Mouse (Mus musculus) layer of hippocampus, postnatal 14 days (tissue): ENCODE data around the gene Fkbp10. TPM values are rescaled to one million over a fixed set of nuclear protein-coding genes. Genes with fewer than 3 reads are reported as not detected.

Source experiments
- DNase-seq, 2 experiments: peaks; one replicate each; pipeline ENCODE4 v3.0.0; 2021 to 2022; ENCODE audit warnings: low spot score in 2 of 2, mixed read lengths in 1 of 2
- long read RNA-seq, 2 experiments: library from polyadenylated mRNA; stranded (forward); transcript quantifications; one replicate each; pipeline ENCODE4 v2.0.0; 2021
- total RNA-seq, 2 experiments: library from RNA; stranded (reverse); gene quantifications; 2 replicates each; pipeline ENCODE4 v1.2.3; 2021

Gene Fkbp10
- 10 to 100 TPM; 11.9 TPM for total RNA-seq
- long read RNA-seq, experiment 1, transcript Fkbp10-201 (10 exons, 2,584 nt), result major isoform, 15 of 16 reads
- long read RNA-seq, experiment 1, partial matches to known transcripts, result 1 of 16 reads
- long read RNA-seq, experiment 1, other reads (novel, unspliced or antisense), result 0 of 16 reads
- long read RNA-seq, experiment 2, transcript Fkbp10-201 (10 exons, 2,584 nt), result major isoform, 11 of 11 reads
- long read RNA-seq, experiment 2, partial matches to known transcripts, result 0 of 11 reads
- long read RNA-seq, experiment 2, other reads (novel, unspliced or antisense), result 0 of 11 reads

DNA sequence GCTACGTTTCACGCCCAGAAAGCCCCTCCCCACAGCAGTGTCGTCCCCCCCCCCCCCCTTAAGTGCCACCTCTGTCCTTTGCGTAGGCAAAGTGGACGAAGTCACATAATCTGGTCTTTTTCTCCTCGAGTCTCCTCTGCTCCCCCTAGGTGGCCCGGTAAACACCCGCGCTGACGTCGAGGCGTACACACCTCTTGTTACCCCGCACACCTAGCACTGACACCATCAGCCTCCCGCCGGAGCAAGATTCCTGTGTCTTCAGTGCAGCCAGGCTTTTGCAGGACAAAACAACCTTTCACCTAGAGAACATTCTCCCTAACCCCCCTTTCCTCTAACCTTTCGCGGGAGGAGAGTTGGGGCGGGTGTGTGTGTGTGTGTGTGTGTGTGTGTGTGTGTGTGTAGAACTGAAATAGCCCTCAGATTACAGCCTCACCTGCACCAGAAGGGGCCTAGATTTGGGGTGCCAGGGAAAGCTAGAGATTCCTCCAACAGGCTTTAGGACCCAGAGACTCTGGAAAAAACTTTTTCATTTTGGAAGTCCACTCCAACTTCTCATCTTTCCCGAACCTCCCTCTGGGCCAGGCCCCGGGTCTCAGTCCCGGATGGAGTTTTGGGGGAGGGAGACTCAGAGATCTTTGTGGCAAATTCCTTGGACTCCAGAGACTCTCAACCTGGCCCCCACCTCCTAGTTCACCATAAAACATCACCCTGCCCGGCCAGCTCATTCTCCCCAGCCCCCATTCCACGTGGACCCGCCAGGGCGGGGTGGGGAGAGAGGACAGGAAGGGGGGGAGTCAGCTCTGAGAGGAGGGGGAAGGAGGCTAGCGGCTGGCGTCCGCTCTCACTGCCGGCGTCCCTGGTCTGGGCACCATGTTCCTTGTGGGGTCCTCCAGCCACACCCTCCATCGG is at the start of gene Fkbp10:
TSS of gene Fkbp10 (plus strand) at position 784 of the 909 bp plus-strand sequence.
- no peak for DNase-seq

DNA sequence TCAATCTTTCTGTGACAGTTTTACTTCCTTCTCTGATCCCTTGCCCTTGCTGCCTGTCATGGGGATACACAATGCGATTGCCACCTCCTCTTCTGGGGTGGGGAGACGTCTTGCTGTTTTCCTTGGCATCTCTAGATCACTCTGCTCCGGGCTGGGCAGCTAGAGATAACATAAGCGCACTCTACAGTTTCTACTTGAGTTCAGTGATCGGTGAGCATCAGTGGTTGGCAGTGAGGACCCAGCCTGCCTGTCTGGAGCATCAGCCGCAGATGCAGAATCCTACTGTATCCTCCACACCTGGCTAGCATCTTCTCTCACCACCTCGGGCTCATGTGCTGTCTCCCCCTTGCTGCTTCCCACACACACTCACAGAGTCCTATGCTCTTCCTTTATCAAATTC is 46.4 kb upstream of the Fkbp10 start:
- DNase-seq, result no peak

DNA sequence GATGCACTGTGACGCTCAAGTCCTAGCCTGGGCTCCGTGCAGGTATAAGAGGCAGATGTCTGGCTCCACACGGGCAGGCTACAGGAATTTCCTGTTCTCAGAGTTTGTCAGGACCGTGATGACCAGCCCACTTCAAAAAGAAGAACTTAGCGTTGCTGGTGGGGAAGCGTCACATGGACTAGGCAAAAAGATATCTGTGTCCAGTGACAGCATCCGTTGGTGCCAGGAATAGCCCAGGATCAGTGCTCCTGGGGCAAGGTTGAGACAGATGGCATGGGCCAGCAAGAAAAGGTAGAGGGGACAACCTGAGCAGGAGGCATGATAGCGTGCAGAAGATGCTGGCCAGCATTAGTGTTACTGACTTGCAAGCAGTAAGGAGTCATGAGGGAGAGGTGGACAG is 45.7 kb upstream of the Fkbp10 start:
- DNase-seq, result no peak

DNA sequence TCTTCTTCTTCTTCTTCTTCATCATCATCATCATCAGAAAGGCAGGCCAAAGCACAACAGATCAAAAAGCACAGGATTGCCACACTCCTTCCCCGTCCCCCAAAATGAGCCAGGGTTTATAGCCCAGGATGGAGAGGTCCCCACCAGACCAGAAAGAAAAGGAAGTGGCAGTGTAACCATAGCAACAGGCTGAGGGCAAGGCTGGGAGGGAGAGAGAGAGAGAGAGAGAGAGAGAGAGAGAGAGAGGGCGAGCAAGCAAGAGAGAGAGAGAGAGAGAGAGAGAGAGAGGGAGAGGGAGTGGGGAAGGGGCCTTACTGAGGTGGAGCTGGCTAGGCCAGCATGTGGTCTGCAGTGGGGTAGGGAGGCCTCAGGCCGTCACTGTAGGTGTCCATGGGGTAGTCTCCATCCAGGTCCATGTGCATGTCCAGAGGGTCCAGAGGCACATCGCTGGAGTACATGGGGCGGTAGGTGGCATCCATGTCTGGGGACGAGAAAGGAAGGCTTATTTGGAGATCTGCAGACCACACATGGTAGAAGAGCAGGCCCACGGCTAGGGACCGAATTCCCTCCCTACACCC is 43.4 kb upstream of the Fkbp10 start:
- DNase-seq, result no peak

DNA sequence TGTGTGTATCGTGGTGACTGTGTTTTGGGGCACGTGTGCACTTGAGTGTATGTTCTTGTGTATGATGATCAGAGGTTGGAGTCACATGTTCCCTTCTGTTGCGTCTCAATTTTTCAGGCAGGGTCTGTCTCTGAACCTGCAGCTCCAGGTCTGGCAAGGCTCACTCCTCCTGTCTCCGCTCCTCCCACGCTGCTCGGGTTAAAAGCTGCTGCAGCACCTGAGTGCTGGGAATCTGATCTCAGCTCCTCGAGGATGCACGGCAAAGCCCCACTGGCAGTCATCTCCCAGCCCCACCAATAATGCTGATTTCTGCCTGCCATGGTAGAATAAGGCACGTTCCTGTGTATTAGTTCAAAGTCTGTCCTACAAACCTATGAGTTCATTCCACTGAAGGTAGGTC is 40.4 kb upstream of the Fkbp10 start:
- DNase-seq, result no peak

DNA sequence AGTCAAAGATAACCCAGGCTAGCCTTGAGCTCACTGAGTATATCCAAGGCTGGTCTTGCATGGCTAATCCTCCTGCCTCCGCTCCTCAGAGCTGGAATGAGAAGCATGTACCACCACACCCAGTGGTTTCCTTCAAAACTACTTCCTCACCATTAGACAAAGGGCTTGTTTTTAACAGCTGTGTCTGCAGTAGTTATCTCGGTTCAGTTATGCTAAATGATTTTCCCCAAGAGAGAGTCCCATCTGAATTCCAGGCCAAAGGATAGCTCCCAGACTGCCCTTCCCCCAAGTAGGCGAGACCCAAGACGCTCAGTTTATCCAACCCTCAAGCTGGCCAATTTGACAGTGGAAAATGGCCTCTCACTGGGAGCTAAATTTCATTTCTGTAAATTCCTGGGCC is 39.5 kb upstream of the Fkbp10 start:
- DNase-seq, result no peak

DNA sequence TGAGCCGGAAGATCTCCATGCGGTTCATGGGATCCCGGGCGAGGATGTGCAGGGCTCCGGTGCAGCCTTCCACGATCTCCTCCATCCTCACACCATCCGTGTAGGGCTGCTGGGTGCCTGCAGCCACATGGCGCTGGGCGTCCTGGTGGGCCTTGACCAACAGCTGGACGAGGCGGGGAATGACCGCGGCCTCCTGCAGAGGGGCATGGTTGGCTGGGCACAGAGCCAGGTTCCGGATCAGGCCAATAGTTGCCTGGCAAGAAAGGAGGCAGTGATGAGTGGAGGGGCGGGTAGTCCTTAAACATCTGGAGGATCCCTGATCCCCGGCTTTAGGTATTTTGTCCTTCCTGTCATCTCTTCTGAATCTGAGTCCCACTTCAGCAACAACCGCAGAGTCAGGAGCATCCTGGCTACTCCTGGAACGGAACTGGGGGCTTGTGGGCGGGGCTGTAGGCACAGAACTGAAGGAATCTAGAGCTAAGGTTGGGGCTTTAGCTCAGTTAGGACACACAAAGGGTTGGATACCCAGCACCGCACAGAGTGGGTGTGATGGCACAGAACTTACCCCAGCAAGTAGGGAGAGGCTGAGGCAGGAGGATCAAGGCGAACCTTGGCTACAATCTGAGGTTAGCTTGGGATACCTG is 38.6 kb upstream of the Fkbp10 start:
- no peak for DNase-seq

DNA sequence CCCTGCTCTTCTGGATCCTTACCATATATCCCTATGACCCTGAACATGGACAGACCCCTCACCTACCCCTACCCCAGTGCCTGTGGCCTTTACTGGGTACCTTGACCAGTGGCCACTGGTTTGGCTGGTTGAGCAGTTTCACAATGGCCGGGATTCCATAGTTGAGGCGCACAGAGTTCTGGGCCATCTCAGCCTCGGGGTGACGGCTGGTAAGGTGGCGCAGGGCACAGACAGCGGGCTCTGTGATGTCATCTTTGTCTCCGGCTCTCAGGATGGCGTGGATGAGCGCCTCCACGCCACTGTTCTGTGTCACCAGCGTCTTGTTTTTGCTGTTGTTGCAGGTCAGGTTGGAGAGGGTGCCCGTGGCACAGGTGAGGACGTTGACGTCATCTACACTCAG is 37.5 kb upstream of the Fkbp10 start:
- DNase-seq, result no peak

DNA sequence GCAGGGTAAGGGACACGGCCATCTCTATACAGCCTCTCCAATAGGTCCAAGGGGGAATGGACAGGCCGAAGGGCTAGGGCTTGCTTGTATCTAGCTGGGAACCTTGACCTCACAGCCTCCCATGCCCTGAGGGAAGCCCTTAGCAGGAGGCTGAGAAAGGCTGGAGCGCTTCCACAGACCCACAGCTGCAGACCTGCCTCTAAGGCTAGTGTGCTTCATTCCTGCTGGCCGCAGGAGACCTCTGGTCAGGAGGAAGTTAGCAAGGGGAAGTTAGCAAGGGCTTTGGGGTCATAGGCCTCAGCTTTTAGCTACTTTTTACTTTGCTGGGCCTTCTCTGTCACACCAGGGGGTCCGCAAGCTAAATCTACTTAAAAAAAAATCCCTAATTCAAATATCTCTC is 37.1 kb upstream of the Fkbp10 start:
- no peak for DNase-seq

DNA sequence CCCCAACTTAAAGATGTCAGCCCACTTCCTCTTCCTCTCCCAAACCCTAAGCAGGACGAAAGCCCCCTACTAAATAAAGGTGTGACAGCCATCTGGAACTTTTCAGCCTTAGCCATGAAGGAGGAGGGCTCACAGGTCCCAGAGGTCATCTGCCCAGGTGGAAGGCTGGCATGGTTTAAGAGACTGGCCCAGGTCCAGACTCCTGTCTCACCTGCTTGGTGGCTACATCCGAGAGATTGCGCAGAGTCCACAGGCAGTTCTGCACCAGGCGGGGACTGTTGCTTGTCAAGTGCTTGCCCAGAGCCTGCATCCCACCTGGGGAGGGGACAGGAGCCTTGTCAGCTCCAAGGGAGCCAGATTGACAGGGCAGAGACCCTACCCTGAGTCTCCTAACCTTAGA is 36.2 kb upstream of the Fkbp10 start:
- DNase-seq, result no peak

DNA sequence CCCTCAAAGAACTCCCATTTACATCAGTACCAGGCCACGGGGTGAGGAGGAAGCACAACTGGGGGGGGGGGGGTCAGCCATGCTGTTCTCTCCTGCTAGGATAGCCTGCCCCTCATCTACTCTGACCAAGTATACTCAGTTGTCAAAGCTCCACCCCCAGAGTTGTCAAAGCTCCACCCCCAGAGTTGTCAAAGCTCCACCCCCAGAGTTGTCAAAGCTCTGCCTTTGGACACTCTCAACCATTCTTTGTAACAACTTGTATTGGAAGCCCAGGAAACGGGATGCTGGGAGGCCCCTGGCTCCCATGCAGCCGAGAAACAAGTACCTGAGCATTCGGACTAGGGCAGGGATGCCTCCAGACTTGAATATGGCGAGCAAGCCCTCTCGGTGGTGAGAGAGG is 32.8 kb upstream of the Fkbp10 start:
- no peak for DNase-seq

DNA sequence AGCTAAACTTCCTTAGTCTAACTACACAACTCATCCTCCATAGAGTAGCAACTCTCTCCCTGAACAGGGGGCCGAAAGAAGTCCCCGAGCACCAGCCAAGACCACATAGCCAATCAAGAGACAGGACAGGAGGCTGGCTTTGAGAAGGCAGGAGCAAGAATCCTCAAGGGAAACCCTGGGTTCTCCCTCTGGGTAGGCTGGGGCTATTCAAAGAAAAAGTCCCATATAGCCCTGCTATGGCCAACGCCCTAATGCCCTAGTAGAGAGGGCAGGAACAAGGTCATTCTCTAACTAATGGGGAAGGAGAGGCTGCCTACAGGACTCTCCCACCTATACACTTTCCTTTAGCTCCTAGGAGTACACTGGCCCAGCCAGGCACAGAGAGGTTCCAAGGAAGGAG is 30.5 kb upstream of the Fkbp10 start:
- no peak for DNase-seq

DNA sequence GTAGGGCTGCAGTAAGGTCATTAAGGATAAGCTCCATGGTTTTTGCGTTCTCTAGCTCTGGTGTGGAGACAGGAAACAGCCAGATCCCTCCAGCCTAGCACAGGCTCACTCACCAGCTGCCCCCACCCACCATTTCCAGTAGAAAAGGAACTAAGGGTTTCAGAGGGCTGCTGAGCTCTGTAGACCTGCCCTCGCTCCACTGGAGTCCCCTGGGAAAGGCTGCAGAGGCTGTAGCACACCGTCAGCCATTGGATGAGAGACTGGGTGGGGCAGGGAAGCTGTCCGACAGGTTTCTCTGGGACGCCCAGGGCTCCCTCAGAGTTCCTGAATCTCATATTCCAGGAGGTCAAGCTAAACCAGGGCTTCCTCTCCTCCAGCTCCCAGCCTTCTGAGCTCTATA is 28.9 kb upstream of the Fkbp10 start:
- DNase-seq, result no peak

DNA sequence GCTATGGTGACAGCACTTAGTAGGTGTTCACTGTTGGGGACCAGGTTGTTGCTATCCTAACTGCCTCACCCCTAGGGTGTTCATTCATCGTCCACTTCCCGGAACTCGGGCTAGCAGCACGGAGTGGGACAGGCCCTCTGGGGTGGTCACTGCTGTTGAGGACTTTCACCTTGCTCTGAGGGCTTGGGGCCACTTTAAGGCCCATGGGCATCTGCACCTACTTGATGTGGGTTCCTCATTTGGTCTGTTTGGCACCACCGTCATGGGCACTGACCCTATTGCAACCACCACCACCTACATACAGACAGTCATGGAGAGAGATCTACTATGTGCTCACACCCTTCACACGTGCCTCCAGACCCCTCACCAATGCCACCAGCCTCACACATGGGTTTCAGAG is 28.4 kb upstream of the Fkbp10 start:
- no peak for DNase-seq

DNA sequence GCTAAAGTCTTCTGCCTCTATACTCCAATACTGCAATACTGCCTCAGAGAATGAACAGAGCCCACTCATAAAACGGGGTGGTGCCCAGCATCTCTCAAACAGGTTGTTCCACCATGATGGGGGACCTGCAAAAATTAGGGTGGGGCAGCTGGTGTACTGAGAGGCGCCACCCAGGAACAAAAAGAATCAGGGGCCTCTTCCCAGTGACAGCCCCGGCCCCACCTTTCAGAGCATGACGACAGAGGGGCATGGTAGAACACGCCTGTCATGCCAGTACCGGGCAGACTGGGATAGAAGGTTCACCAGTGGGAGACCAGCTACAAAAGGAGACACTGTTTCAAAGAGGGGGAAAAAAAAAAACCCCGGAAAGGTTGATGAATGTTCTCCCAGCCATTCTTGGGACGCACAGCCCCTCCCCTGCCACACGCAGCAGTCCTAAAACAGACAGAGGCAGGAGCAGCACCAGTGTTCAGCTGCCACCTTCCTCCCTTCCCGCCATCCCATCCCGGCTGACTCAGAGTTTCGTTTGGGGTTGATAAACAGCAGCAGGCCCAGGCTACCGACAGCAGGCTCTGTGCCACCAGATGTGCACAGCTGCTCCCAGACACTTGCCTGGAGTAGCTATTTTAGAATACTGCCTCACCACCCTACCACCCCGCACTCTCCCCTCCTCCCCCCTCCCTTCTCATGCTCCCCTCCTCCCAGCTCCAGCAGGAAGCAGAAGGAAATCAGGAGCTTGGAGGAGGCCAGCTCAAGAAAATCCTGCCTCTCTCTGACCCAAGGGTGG is 27.7 kb upstream of the Fkbp10 start:
- no peak for DNase-seq

DNA sequence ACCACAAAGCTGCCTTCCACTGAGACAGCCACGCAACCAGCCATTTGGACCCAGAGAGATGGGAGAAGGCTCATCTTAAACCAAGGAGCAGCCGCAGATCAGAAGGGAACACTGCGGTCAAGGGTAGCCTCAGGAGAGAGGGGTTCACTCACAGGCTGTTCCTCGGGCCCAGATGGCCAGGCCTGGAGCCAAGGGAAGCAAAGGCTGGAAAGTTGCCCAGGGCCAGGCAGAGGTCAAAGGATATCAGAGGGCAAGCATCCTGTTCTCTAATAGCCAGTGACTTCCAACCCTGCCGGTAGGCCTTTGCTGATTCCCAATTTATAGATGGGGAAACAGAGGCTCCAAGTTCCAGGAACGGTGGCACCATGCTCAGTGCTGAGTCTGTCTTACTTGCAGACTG is 26.9 kb upstream of the Fkbp10 start:
- DNase-seq, result no peak

DNA sequence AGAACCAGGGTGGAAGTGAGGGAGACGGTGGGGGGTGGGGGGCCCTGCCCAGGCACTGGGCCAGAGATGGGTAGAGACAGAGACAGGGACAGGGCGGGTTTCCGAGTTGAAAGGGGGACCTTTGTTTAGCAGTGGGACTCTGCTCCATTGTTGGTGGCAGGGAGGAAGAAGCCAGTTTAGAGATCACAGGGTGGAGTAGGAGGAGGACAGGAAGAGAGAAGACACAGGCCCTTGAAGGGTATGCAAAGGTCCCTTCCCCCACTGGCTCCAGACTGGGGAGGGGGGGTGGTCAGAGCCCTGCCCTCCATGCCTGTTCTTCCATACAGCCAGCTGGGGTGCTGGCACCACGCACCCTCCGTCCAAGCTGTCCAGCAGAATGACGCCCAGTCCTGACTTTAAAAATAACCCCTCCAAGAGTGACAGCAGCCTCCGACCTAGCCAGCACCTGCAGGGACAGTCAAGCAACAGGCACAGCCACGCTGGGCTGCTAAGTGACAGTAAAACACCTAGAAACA is 25.5 kb upstream of the Fkbp10 start:
- no peak for DNase-seq

DNA sequence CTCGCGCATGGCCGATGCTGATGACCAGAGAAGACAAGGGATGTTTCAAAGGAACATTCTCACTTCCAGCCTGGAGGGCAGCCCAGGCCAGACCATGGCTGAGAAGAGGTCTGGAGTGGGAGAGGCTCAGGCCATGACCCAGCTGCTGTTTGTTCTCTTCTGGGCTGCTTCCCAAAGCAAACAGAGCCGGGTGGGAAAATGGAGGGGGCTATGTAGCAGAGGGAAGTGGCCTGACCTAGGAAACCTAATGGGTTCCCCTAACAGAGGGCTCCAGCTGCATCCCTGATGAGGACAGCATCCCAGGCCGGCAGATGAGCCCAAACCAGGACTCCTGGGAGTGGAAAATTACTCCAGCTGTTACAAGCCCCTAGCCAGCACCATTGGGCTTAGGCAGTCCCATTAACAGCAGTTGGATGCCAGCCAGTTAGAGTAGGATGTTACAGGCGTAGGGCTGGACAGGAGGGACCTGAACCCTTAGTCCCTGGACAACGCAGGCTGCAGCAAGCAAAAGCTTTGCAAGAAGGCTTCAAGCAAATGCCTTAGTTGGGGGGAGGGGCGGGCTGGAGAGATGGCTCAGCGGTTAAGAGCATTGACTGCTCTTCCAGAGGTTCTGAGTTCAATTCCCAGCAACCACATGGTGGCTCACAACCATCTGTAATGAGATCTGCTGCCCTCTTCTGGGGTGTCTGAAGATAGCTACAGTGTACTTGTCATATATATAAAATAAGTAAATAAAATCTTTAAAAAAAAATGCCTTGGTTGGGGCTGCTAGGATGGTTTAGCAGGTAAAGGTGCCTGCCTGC is 24.2 kb upstream of the Fkbp10 start:
- no peak for DNase-seq

DNA sequence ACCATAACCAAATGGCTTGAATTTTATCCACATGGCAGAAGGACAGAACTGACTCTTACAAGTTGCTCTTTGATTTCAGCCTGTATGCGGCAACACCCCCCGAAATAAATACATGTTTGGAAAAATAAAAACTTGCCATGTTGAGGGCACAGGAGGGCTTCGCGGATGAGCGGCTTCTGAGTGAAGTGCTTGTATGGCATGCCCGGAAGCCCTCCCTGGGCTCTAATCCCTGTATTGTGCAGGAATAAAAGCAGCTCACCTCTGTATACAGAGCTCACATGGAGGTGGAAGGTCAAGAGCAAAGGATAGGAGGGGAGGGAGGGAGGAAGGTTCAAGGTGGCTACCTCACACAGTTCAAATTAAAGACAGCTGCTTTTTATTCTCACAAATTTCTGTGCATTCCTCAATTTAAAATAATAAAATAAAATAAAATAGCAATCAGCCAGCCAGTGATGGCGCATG is 23.6 kb upstream of the Fkbp10 start:
- DNase-seq, result no peak

DNA sequence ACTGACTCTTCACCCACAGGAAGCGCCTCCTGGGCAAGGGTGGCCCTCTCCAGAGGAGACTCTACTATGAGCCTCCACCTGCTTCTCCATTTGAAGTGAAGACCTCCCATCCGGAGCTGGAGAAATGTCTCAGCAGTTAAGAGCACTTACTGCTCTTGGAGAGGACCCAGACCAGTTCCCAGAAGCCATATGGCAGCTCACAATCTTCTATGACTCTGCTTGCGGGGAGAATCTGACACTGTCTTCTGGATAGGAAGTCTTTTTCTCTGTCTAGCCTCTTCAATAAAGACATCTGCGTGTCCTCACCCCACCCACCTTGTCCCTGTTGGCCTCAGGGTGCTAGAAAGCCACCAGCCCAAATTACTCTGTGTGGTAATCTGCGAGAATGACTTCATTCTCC is 22.5 kb upstream of the Fkbp10 start:
- no peak for DNase-seq
